Mouse (Mus musculus) spleen, adult 2 months (tissue): ENCODE measurements around the gene Zfp148.

Source experiments
- CTCF ChIP-seq: fragments of 200-500 bp; IDR thresholded peaks from 2 replicates; pipeline ENCODE4 v1.5.1; 2011; ENCODE audit warnings: mild to moderate bottlenecking, inconsistent platforms; ENCODE audit not compliant: insufficient read depth, insufficient read length, insufficient replicate concordance; ENCODE audit errors: extremely low read depth
- POLR2A ChIP-seq: fragments of 200-500 bp; IDR thresholded peaks from 2 replicates; pipeline ENCODE4 v1.6.1; 2011; ENCODE audit warnings: low read depth, low read length, inconsistent platforms

DNA sequence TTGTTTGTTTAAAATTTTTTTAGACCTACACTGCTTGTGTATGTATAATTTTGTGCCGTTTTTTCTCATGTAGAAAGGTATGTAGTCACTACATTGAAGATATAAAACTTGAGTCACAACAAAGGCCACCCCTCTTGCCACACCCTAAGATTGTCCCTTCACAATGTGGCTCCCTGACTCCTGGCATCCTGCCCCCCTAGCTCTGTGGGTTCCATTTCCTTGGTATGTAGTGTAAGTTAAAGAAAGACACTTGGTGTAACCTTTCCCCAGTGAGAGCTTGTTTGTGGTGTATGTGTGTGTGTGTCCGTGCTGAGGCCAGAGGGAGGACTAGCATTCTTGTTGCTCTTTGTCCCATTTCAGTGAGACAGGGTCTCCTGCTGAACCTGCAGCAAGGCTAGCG, 23.4 kb downstream of the Zfp148 start:
- no peak for TF ChIP-seq POLR2A
- TF ChIP-seq CTCF, result no peak
